Mouse (Mus musculus) liver, embryonic 13.5 days (tissue): ENCODE measurements around the gene Ikzf3. TPM values are rescaled to one million over a fixed set of nuclear protein-coding genes. Genes with fewer than 3 reads are reported as not detected.

Experiments
- ATAC-seq: fragments of 200-750 bp; cut with Nextera tagmentation; 2 replicates; pipeline ENCODE4 v1.8.0; 2017; ENCODE audit warnings: low read depth, mild to moderate bottlenecking, moderate number of reproducible peaks, moderate library complexity
- DNase-seq: peaks from one replicate; pipeline ENCODE4 v3.0.0; 2022
- H3K27ac ChIP-seq: fragments of 300-500 bp; sonication (generic); 2 replicates; pipeline ENCODE4 v1.5.1; 2015; ENCODE audit warnings: moderate library complexity, mild to moderate bottlenecking, inconsistent platforms
- H3K27me3 ChIP-seq: fragments of 300-500 bp; sonication (generic); 2 replicates; pipeline ENCODE4 v1.6.1; 2015; ENCODE audit warnings: mild to moderate bottlenecking, inconsistent platforms
- H3K36me3 ChIP-seq: fragments of 300-500 bp; sonication (generic); 2 replicates; pipeline ENCODE4 v1.6.1; 2015; ENCODE audit warnings: mild to moderate bottlenecking, inconsistent platforms
- H3K4me1 ChIP-seq: fragments of 300-500 bp; sonication (generic); replicated peaks from 2 replicates; pipeline ENCODE4 v1.6.1; 2015; ENCODE audit warnings: inconsistent platforms
- H3K4me2 ChIP-seq: fragments of 300-500 bp; sonication (generic); 2 replicates; pipeline ENCODE4 v1.6.1; 2015; ENCODE audit warnings: inconsistent platforms, mild to moderate bottlenecking, moderate library complexity
- H3K4me3 ChIP-seq: fragments of 300-500 bp; sonication (generic); replicated peaks from 2 replicates; pipeline ENCODE4 v1.5.1; 2015; ENCODE audit warnings: mild to moderate bottlenecking, inconsistent platforms
- H3K9ac ChIP-seq: fragments of 300-500 bp; sonication (generic); 2 replicates; pipeline ENCODE4 v1.6.1; 2015; ENCODE audit warnings: mild to moderate bottlenecking, inconsistent platforms
- H3K9me3 ChIP-seq: fragments of 300-500 bp; sonication (generic); replicated peaks from 2 replicates; pipeline ENCODE4 v1.6.1; 2016; ENCODE audit warnings: inconsistent platforms
- WGBS: fragments of 180-500 bp; shearing (Covaris S2); methylation state at CpG from one replicate; pipeline ENCODE4 v1.1.7; 2015; ENCODE audit not compliant: insufficient replicate concordance; 5-methylcytosine and 5-hydroxymethylcytosine counted together
- polyA plus RNA-seq: library from polyadenylated mRNA; unstranded; fragments of >200 nt; fragmentation: Nextera tagmentation; extraction: Ambion mirVana; gene quantifications from 2 replicates; pipeline ENCODE4 v1.2.1, GENCODE M21; 2015

Ikzf3 gene
- polyA plus RNA-seq, 1 experiment from 2014 or later: 0.06 TPM

DNA sequence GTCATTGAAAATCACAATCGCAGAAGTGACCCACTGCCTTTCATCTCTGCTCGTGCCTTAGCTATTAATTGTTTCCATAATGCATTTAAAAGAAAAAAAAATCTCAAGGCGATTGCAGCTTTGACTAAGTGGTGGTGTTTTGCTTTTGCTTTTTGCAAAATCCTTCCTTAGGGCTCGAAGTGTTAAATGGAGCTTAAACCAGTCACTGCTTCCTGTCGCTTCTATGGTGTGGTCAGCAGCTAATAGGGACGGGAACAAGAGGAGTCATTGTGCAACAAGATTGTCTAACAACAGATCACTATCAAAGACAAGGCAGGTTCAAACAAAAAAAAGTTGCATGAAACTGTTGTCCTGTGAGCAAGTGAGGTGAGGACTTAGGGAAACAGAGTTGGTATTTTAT is 64.6 kb downstream of the Ikzf3 start:
- ATAC-seq (no peak), DNase-seq (no peak)
- no peaks in the 10 kb centered on the region for H3K36me3 ChIP-seq
- H3K4me1 ChIP-seq: no peaks in the 10 kb centered on the region
- no peak overlapping the region for H3K4me2 ChIP-seq
- no peak overlapping the region for H3K4me3 ChIP-seq
- no peak overlapping the region for H3K9ac ChIP-seq
- no peaks in the 10 kb centered on the region for H3K9me3 ChIP-seq
- no peak overlapping the region for H3K27ac ChIP-seq
- WGBS: 45% methylated on average over 6 of the region's 6 CpGs
- no peaks in the 10 kb centered on the region for H3K27me3 ChIP-seq

DNA sequence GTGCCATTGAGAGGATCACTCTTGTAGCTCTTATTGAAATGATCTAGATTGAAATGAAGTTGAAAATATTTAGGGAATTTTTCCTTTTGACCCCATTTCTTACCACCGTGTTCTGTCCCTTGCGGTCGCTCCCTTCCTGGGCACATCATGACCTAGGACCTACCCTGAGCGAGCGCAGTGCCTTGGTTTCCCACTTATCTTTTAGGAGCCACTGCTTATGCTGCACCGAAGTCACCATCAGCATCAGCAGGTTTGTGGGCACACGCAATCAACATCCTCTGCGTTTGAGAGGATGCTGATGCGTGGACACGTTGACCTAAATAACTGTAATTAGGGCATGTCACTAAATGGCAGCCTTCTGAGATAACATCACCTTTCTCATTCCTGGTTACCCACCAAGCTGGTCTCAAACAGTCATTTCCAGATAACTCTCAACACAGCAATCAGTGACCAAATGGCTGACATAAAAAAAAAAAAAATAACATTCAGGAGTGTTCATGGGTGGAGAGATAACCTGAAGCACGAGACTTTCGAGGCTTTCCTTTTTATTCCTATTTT is 65.8 kb downstream of the Ikzf3 start:
- DNase-seq (no peak), ATAC-seq (no peak)
- H3K9me3 ChIP-seq: no peaks in the 10 kb centered on the region
- H3K4me1 ChIP-seq: no peaks in the 10 kb centered on the region
- H3K4me2 ChIP-seq: no peak overlapping the region
- no peak overlapping the region for H3K27ac ChIP-seq
- H3K4me3 ChIP-seq: no peak overlapping the region
- WGBS: 69% methylated on average over 12 of the region's 12 CpGs
- H3K36me3 ChIP-seq: no peaks in the 10 kb centered on the region
- H3K9ac ChIP-seq: no peak overlapping the region
- H3K27me3 ChIP-seq: no peaks in the 10 kb centered on the region

DNA sequence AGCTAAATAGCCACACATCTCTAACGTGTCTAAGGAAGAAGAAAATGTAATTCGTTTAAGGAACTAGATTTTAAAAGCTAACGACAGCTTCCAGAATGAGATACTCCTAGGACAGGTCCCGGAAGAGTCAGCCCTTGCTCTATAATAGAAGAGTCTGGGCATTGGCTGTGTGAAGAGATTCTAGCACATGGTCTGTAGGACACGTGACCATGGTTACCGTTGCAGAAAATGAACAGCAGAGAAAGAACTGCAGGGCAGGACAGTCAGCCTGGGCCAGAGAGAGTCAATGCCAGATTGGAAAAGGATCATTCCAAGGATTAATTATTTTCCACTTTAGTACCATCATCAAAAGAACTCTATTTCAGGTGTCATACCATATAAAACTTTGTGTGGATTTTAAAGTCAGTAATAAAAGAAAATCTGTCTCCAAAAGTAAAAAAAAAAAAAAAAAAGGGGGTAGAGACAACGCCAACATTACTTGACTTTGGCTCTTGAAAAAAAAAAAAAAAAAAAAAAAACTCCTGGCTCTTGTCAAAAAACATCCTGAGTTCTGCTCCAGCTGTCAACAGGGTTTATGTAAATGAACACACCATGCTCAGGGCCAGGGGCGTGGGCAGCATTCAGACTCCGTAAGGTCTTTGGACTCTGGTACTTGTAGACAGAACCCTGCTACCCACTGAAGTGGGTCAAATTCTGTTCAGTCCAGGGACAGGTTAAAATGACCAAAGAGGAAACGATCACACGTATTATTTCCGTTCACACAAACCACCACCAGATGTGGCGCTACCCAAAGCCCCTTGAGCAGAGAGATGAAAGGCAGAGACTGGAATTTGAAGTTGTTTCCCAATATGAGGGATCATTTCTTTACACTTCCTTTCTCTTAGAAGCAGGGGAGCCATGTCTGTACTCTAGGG is 66.5 kb downstream of the Ikzf3 start:
- H3K27ac ChIP-seq: no peak overlapping the region
- H3K36me3 ChIP-seq: no peaks in the 10 kb centered on the region
- H3K4me2 ChIP-seq: no peak overlapping the region
- H3K9me3 ChIP-seq: no peaks in the 10 kb centered on the region
- ATAC-seq (no peak), DNase-seq (no peak)
- H3K27me3 ChIP-seq: no peaks in the 10 kb centered on the region
- 52% methylated on average over 13 of the region's 13 CpGs for WGBS
- H3K4me3 ChIP-seq: no peak overlapping the region
- no peaks in the 10 kb centered on the region for H3K4me1 ChIP-seq
- H3K9ac ChIP-seq: no peak overlapping the region

DNA sequence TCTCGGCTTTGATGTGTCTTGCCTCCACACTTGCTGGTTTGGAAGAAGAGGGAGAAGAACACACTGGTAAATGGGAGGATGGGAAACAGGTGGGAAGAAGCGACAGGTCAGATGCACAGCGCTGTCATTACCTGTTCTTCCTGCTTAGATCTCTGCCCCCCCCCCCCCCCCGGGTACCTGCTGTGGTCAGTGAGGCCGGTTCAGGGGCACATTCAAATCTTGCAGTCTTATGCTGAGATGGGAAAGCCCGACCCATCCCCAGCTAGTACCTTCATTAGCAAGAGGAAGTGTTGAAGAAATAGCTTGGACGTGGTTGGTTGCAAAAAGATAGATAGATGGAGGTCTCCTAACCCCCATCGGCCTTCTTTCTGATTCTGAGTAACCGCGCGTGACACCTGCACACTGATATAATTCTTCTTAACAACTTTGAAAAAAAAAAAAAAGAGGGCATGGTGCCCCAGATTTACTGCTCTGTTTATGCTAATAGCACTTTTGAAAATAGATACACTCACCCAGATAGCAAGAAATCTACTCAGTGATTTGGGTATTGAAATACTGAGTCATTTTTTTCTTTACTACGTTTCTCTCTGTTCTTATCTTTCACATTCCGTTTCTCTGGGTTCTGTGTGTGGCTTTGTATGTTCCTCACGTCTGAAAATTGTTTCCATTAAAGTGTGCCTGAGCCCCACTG is 68.7 kb downstream of the Ikzf3 start:
- Histone ChIP-seq H3K27me3 (0 out of 2 replicates have a peak, but pooled peaks cover under 1% of the 10 kb centered on the region), H3K9ac (no peak overlapping the region), H3K4me1 (no peaks in the 10 kb centered on the region), H3K9me3 (no peaks in the 10 kb centered on the region), H3K27ac (no peak overlapping the region), H3K36me3 (no peaks in the 10 kb centered on the region), H3K4me2 (no peak overlapping the region), H3K4me3 (no peak overlapping the region)
- WGBS: 57% methylated on average over 14 of the region's 14 CpGs
- ATAC-seq (no peak), DNase-seq (no peak)

DNA sequence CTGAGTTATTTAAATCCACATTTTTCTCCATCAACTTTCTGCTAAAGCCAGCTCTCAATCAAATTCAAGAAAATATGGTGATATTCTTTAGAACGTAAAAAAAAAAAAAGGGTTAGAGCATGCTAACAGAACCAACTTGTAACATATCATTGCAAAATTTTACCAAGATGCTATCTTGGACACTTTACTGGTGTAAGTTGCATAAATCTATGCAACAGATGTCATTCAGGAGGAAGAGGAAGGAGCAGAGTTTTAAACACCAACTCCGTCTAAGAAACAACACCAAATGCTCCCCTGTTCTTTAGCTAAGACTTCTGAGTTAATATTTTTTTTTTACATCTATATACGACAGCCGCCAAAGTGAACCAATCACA is 69.4 kb downstream of the Ikzf3 start:
- Histone ChIP-seq H3K9ac (no peak overlapping the region), H3K27me3 (0 out of 2 replicates have a peak, but pooled peaks cover 4% of the 10 kb centered on the region), H3K4me2 (no peak overlapping the region), H3K27ac (no peak overlapping the region), H3K4me3 (no peak overlapping the region), H3K9me3 (no peaks in the 10 kb centered on the region), H3K4me1 (no peaks in the 10 kb centered on the region), H3K36me3 (no peaks in the 10 kb centered on the region)
- ATAC-seq (no peak), DNase-seq (no peak)
- 56% methylated on average over 4 of the region's 4 CpGs for WGBS

DNA sequence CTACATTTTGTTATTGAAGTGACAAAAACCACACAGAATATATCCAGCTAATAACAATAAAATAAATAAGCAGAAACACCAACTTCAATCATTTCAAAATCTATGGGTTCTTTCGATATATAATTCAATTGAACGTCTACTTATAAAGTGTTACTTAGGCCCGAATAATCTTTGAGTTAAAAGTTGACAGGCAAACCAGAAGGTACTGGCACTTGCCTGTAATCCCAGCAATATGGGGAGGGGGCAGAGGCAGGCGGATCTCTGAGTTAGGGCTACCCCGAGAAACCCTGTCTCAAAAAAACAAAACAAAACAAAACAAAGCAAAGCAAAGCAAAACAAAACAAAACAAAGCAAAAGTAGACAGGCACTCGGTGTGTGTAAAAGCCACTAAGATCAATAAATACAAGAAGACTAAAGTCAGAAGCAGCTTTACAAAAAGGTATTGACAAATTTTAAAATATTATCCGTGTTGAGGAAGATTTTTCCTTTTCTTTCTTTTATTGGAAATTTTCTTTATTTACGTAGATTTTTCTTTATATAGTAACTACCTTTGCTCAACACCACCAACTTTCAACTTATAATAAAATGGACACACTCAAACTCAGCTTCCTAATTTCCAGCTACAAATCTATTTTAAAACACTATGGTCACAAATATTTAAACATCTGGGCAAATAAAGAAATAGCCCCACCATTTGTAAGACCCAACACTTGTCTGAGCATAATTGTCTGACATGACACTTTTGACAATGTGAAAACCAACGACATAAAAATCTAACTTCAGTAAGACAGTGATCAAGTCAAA is 70.0 kb downstream of the Ikzf3 start:
- Histone ChIP-seq H3K27ac (no peak overlapping the region), H3K4me3 (no peak overlapping the region), H3K9ac (no peak overlapping the region), H3K9me3 (no peaks in the 10 kb centered on the region), H3K4me1 (no peaks in the 10 kb centered on the region), H3K4me2 (no peak overlapping the region), H3K36me3 (no peaks in the 10 kb centered on the region), H3K27me3 (peaks cover 7% of the 10 kb centered on the region; the same call in 1 of the 2 replicates)
- no peak for ATAC-seq
- WGBS: 63% methylated on average over 9 of the region's 9 CpGs
- no peak for DNase-seq

DNA sequence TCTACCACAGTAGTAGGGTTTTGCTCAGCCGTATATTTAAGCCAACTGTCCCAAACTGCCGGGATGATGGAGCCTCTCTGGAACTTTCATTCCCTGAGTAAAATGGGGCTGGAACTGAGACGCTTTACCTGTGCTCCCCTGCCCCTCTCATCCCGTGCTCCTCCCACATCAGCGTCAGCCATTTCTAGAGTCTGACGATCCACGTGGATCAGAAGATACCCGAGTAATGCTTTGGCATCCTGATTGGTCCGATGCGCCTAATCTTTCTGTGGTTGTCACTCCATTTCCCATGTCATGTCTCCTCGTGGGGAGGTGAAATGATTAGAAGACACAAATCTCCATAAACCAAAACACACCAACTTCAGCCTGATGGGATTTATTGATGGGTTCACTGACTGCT is 70.9 kb downstream of the Ikzf3 start:
- H3K36me3 ChIP-seq: no peaks in the 10 kb centered on the region
- DNase-seq (no peak), ATAC-seq (no peak)
- H3K9me3 ChIP-seq: no peaks in the 10 kb centered on the region
- peaks cover 10% of the 10 kb centered on the region; the same call in 1 of the 2 replicates for H3K27me3 ChIP-seq
- H3K27ac ChIP-seq: no peak overlapping the region
- no peaks in the 10 kb centered on the region for H3K4me1 ChIP-seq
- no peak overlapping the region for H3K4me2 ChIP-seq
- no peak overlapping the region for H3K9ac ChIP-seq
- 64% methylated on average over 11 of the region's 11 CpGs for WGBS
- no peak overlapping the region for H3K4me3 ChIP-seq

DNA sequence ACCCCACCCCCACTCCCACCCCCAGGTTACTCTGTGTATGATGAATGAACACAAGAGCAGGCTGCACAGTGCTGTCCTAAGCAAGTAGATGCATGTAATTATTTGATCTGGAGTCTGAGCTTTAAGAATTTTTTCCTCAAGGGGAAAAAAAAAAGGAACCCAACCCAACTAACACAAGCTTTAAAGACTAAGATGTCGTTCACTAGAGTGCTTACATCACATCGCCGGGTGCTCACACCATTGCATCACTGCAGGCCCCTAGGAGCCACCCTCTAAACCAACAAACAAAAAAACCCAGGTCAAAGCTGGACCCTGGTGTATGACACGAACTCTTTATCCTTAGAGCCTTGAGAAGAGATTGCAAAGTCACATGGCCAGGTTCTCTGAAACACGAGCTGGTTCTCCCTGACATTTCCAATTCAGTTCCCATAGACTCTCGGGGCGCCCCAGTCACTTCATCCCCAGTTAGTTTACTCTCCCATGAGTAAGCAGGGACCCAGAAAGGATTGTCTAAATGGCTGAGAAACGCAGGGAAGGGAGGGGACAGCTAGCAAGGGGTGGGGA is 71.8 kb downstream of the Ikzf3 start:
- DNase-seq (no peak), ATAC-seq (no peak)
- Histone ChIP-seq H3K27me3 (peaks cover 10% of the 10 kb centered on the region; the same call in 1 of the 2 replicates), H3K4me2 (no peak overlapping the region), H3K36me3 (no peaks in the 10 kb centered on the region), H3K9me3 (no peaks in the 10 kb centered on the region), H3K9ac (no peak overlapping the region), H3K27ac (no peak overlapping the region), H3K4me1 (no peaks in the 10 kb centered on the region), H3K4me3 (no peak overlapping the region)
- 44% methylated on average over 8 of the region's 8 CpGs for WGBS

DNA sequence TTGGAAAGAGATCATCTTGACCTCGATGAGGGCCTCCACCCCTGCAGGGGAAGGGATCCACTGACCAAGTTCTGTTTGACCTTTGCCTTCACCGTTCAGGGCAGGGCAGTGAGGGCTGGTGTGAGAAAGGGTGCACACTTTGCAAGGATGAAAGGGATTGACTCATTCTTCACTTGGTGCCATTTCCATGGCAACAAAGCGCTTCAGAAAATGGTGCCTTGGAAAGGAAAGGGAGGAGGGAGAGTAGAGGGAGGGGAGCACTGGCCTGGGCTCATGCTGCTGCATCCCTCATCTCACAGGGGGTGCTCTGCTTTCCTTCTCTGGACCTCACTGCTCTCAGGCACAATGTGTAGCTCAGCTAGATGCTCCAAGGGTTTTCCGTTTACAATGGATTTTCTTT is 73.1 kb downstream of the Ikzf3 start:
- ATAC-seq: no peak
- no peaks in the 10 kb centered on the region for H3K4me1 ChIP-seq

DNA sequence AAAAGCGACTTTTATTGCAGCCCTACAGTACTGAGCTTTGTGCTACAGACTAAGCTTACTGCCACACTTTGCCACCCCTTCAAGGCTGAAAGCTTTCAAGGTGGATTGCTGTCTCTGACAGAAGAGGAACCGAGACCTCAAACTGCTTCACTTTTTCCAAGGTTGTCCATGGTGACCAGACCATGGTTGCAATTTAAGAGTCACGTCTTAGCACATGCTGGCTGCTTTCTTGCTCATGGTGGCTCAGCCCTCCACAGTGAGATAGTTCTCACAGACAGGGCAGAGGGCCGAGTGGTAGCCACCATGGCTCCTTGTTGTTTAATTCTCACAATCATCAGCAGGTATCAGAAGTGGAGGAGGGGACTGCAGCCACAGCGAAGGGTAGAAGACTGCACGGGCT is 75.0 kb downstream of the Ikzf3 start:
- Histone ChIP-seq H3K9ac (no peak overlapping the region), H3K27me3 (peaks cover 14% of the 10 kb centered on the region; the same call in 1 of the 2 replicates), H3K4me2 (no peak overlapping the region), H3K9me3 (no peaks in the 10 kb centered on the region), H3K36me3 (no peaks in the 10 kb centered on the region), H3K4me3 (no peak overlapping the region), H3K4me1 (no peaks in the 10 kb centered on the region), H3K27ac (no peak overlapping the region)
- WGBS: 51% methylated on average over 6 of the region's 6 CpGs
- ATAC-seq: no peak
- DNase-seq: no peak

More for the DNA sequence above, 73.1 kb downstream of the Ikzf3 start:
- no peak for DNase-seq
- H3K9ac ChIP-seq: no peak overlapping the region; the same call in 1 of the 2 replicates
- 50% methylated on average over 4 of the region's 4 CpGs for WGBS
- H3K27me3 ChIP-seq: peaks cover 14% of the 10 kb centered on the region; the same call in 1 of the 2 replicates
- H3K4me2 ChIP-seq: no peak overlapping the region
- H3K9me3 ChIP-seq: no peaks in the 10 kb centered on the region
- no peaks in the 10 kb centered on the region for H3K36me3 ChIP-seq
- H3K4me3 ChIP-seq: no peak overlapping the region
- H3K27ac ChIP-seq: no peak overlapping the region
